Mouse (Mus musculus) erythroid progenitor cell, adult 5-6 weeks (primary cell): Measurements from ENCODE around the gene Ctnnd1. TPM values are rescaled to one million over a fixed set of nuclear protein-coding genes. Genes with fewer than 3 reads are reported as not detected.
"Not testable (repeated sequence)": the region's sequence is repeated elsewhere in the genome, so short reads cannot be mapped to it uniquely, and the experiment has no call there.

Experiments
- ATAC-seq: replicated peaks from 2 replicates; pipeline ENCODE4 v1.8.0; 2016; ENCODE audit warnings: moderate number of reproducible peaks, mild to moderate bottlenecking, moderate TSS enrichment, inconsistent platforms; ENCODE audit not compliant: poor library complexity, low FRiP score, severe bottlenecking
- total RNA-seq, 2 experiments: library from RNA; stranded (forward) in 1 of 2; stranded (reverse) in 1 of 2; fragments of 150-400 nt in 1 of 2; fragments of 186-747, 209-891 nt in 1 of 2; gene quantifications; 2 replicates each; pipeline versions ENCODE4 v1.2.3 to v1.2.4; 2015 to 2017; ENCODE audit warnings: low replicate concordance in 2 of 2

Ctnnd1 gene
- total RNA-seq (2015; ENCODE audit: low replicate concordance) (11.2 and 15.1 TPM in 2 replicates), total RNA-seq (2017; ENCODE audit: low replicate concordance) (7.0 and 18.7 TPM in 2 replicates)

DNA sequence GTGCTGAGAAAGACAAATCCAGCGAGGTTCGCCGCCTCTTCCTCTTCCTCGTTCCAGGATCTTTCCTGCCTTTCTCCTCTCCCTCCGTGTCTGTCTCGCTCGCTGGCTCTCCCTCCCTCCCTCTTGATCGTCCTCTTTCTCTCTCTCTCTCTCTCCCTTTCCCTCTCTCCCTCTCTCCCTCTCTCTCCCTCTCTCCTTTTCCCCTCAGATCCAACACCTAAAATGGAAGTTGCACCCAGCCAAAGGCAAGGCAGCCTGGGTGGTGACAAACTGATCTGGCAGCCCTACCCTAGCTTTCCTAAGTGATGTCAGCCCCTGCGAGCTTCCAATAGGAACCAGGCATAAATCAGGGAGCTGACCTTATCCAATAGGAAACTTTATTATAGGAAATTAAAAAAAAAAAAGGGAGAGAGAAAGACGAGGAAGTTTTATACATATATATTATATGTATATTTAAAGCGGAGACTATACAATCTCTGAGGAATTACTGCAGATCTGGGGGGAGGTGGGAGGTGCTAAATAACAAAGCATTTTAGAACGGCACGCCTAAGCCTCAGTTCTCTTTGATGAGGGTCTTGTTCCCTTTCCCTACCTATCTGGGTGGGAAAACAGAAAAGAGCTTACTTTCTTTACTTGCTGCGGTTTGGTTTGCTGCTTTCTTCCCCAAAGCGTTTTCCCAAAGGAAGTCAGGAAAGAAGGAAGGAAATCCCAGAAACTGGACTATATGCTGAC is at the start of gene Ctnnd1:
Gene Ctnnd1, minus strand, starts transcription at position 302 of the 732 bp plus-strand sequence.
- ATAC-seq = peak; percentile 90

DNA sequence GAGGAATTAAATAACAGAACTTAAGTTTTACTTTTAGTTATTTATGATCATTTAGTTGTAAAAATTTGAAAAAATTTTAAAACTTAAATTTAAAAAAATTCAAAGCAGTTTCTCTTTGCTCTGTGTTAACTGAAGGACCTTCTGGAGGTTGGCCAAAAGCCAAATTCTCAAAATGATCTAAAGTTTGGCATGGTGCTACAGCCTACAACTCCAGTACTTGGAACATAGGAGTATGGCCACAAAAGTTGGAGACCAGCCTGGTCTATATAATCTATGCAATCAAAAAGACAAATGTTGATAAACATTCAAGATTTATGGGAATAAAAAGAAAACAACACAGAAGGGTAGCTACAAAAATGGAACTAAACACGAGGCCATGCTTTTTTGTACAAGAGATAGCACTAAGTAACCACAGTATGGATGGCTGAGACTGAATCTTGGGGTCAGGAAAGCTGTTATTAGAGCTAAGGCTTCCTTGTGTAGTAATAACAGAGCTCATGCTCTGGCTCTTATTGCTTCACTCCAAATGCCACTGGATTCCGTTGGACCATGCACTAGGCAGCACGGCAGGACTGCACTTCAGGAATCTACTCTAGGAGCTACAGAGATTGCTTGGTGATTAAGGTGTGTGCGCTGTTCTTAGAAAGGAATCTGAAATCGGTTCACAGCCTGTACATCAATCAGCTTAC is 44.6 kb upstream of the Ctnnd1 start:
- ATAC-seq = no peak

DNA sequence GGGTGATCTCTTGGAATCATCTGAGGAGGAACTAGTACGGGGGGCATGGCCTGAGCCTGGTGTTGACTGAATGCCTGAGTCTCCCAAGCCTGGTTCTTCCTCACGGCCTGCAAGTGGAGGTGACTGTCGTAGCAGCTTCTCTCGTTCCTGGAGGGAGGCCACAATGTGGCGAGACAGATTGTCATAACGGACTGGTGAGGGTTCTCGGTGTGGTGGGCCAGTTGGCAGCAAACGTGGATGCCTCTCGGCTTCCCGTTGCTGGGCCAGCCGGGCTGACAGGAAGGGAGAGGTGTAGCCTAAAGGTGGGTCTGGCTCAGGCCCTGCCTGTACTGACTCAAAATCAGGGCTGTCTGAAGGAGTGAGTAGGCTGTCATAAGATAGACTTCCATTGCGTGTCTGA is 39.5 kb upstream of the Ctnnd1 start:
- ATAC-seq = no peak

DNA sequence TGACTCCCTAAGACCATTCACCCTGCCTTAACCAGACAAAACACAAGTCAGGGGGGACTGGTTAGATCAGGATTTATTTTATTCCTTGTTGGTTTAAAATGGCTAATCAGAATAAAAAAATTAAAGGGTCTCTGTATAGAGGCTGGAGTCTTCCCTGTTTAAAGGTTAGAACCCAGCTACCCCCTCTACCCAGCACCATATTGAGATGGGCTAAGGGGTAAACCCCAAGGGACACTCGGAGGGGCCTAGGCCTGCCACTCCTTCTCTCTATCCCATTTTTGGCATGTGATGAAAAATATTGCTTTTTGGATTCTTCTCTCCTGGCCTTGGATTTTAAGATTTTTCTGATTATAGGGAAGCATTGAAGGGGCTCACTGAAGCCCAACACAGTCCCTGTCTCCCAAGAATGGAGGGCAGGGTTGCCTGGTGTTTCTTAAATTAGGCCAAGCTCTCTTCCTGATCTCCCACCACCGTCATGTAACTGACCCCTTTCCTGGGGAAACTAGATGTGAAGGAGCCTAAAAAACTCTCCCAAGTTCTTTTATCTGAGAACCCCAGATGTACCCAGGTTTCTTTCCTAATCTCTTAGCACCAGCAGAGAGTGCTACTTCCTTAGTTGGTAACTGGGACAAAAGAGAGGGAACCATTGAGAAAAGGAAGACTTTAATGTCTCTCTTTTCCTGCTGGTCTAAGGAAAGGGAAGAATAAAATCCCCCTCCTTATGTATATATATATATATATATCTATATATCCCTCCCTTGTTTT is 37.7 kb upstream of the Ctnnd1 start:
- ATAC-seq = no peak

DNA sequence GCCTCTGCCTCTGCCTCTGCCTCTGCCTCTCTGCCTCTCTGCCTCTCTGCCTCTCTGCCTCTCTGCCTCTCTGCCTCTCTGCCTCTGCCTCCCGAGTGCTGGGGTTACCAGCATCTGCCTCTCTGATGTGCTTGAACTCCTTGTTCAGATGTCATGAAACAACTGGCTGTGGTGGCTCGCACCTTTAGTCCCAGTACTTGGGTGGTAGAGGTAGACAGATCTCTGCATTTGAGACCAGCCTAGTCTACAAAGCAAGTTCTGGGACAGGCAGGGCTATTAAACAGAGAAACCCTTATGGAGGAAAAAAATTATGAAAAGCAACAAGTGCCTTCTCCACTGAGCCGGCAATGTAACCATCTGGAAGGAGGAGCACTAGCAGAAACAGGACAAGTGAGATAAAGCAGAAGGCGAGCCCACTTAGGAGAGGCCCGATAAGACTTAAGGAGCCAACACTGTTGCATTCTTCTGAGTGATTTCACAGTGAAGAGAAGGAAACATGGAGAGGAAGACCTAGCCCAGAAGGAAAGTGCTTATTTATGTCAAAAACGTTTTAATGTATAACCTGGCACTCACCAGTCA is 32.1 kb upstream of the Ctnnd1 start:
- ATAC-seq = peak; percentile 79

DNA sequence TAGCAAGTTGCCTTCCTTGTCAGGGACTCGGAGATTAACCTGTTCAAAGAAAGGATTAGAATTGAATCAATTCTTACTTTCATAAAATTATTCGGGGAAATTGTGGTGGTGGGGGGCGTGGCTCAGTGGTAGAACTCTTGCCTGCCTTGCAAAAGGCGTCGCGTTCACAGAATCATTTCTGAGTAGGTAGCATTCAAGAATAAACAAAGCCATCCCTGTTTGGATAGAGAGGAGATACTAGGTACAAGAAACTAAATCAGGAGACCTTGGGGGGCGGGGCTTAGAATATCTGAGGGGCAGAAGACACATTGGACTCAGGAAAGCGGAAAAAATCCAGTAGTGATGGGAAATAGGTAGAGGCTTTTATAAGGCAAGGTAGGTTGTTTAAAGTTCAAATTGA is 28.5 kb upstream of the Ctnnd1 start, which contains the start of gene Tmx2:
Gene Tmx2, minus strand, starts transcription at position 125 of the 400 bp plus-strand sequence.
- no peak for ATAC-seq

DNA sequence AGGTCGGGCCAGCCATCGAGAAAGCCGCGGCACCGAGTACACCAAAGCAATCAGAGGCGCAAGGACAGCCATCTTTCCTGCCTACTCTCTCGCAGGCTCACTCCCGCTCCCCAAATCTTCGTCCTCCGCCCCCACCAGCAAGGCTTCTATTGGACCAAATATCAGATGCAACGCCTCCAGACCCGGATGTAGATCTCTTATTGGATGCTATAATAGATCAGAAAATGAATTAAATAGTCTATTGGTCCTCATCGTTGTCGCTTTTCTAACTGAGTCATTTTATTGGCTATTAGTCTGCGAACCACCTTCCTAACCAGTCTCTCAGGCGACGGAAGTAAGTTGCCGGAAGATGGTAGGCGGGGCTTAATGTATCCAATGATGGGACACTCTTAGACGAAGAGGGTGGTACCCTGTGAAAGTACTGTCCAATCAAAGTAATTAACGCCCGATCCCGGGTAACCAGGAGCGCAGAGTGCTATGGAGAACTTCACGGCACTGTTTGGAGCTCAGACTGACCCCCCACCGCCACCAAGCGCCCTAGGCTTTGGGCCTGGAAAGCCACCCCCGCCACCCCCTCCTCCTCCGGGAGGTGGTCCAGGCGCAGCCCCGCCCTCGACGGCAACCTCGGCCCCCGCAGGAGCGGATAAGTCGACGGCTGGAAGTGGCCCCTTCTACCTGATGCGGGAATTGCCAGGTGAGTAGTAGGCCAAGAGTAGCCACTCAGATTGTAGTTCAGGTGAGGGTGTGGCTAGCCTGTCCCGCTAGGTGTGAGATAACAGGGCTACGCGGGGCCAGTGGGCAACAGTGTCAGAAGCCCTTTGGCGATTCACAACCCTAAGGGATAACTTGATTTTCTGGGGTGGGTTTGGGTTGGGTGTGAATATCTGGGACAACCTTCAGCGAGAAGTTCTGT is 27.7 kb upstream of the Ctnnd1 start, which contains the start of the genes Gm28635 and Med19:
Gene Gm28635, minus strand, starts transcription at position 74 of the 913 bp plus-strand sequence.
Gene Med19, plus strand, starts transcription at position 435 of the 913 bp plus-strand sequence.
- ATAC-seq = peak; percentile 89

DNA sequence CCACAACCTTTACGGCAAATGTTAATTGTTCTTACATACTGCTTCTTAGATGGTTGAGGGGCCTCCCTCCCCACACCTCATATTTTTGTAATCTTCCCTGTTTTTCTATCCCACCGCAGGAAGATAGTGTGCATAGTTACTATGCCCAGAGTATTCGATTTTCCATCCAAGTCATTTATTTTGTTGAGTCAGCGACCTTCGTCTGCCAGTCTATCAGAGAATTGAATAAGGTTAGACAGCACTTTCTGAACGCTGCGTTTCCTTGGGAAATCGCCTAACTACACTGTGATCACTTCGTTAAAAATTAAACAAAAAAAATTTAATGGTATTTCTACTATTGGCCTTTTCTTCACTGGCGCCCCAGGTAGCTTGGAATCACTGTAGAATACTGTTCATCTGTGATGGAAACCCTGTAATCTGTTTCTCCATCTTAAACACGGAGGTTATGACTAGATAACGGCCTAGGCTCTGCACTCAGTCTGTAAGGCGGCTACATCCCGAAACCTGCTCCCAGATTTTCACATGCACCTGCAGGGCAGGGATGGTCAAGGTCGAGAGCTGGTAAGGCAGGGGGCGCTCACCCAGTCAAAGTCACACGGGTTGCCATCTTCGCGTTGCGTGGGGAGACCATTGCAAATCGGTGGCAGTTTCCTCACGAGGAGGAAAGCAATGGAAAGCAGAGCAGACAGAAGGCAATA is 26.9 kb upstream of the Ctnnd1 start:
- peak; percentile 61 for ATAC-seq

DNA sequence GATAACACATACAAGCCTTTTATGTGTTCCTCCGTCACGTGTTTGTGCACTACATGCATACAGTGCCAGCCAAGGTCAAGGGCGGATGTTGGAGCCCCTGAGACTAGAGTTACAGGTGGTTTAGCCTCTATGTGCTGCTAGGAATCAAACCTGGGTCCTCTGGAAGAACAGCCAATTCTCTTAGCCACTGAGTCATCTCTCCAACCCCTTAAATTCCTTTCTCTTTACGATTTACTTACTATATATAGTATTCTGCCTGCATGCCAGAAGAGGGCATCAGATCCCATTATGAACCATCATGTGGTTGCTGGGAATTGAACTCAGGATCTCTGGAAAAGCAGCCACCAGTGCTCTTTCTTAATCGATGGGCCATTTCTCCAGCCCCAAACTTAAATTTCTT is 21.0 kb upstream of the Ctnnd1 start:
- not testable (repeated sequence) for ATAC-seq

DNA sequence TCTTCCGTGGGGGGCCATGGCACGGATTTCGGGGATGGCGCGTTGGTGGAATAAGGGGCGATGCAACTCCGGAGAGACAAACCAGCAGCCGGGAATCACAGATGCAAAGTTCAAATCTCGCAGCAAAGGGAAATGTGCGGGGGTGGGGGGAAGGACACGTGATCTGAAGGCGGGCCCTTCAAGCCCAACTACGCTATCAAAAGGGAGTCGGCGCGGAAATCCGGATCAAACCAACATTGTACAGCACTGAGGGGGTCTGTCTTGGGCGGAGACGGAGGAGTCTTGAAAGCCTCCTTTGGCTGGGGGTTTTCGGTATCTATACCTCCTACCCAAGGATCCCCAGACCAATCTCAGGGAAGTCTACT is 20.0 kb upstream of the Ctnnd1 start, which contains the start of gene Selenoh:
Gene Selenoh, minus strand, starts transcription at position 202 of the 365 bp plus-strand sequence.
- ATAC-seq = peak; percentile 93

DNA sequence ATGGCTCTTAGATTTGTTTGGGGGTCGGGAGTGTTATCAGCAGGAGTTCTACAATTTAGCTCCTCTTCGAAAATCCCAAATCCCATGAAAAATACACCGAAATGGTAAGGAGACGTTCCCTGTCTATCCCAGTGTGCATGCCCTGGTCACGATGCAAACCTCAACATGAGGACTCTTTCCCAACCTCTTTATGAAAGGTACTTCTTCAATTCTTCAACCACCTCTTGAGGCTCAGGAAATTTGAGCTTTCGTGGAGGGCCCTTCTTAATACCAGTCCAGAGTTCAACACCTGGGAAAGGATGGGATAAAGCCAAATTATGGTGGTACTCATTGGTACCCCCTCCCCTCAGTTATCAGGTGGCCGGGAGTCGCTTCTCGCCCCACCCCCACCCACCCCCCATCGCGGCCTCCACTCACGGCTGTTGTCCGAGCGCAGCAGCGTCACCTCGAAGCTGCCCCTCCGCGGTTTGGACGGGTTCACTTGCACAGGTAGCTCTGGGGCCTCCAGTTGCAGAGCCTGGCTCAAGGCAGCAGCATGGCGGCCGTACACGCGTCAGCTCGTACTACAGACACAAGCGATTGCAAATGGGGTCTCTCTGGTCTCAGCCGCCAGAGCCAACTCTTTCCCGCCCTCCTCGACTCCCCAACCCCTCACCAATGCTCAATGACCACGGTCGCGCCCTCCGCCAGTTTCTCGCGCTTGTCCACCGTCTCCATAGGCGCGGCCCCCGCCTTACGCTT is 19.4 kb upstream of the Ctnnd1 start:
- ATAC-seq = peak; percentile 62

DNA sequence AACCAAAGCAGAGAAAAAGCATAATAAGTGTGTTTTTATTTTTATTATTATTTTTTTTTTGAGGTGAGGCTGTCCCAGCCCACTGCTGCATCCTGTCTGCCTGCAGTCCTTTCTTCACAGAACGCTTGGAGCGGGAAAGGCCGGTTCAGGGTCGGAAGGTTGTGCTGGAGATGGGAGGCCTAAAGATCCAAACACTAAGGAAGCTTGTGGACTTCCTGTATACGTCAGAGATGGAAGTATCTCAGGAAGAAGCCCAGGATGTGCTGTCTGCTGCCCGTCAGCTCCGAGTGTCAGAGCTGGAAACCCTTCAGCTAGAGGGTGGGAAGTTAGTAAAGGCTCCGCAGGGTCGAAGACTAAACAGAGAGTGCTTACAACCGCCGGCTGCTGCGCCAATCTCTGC is 15.5 kb upstream of the Ctnnd1 start:
- no peak for ATAC-seq

DNA sequence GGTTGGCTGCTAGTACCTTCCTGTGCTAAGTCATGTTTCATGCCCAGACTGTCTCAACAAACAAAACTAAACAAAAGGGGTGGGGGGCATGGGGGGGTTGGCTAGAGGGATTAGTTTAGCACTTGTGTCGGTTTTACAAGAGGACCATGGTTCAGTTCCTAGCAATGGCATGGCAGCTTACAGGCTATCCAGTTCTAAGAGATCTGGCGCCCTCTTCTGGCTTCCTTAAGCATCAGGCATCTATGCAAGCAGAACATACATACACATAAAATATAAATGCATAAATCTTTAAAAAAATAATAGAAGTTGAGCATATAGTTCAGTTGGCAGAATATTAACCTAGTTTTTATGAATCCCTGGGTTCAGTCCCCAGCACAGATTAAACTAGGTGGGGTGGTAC is 12.3 kb upstream of the Ctnnd1 start:
- peak; percentile 74; the same call in 1 of the 2 replicates for ATAC-seq

DNA sequence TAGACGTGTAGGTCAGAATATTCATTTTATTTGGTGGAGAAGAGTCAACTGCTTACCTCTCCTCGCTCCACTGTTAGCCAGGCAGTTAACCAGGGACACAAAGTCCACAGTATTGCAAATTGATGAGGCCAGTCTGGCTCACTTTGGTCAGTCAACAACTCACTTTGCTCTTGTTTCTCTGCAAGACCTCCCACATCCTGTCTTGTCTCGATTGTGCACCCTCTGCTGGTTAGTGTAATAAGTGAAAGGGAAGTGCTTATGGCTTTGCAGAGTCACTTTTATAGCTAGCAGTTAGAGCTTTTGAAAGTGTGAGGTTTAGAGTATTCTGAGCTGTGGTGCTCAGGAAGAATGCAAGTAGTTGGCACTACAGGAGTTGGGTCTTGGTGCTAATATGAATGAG is 9.7 kb upstream of the Ctnnd1 start:
- ATAC-seq = peak; percentile 62

DNA sequence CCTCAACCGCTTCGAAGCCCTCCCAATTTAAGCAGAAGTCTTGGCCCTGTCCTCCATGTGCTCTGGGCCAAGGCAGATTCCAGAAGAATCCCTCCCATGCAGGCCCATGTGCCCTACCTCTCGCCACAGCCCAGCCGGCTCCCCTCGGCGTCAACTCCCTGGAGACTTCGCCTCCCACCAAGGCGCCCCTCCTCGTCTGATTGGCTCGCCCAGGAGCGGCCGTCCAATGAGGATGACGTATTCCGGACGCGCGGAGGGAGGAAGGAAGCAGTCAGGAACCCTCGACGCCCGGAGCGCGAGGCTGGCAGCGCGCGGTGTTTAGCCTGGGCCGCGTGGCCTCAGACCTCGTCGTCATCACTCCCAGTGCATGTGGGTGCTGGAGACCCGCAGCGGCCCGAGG is 8.2 kb upstream of the Ctnnd1 start, which contains the start of gene Btbd18:
Gene Btbd18, plus strand, starts transcription at position 274 of the 400 bp plus-strand sequence.
- ATAC-seq = no peak

DNA sequence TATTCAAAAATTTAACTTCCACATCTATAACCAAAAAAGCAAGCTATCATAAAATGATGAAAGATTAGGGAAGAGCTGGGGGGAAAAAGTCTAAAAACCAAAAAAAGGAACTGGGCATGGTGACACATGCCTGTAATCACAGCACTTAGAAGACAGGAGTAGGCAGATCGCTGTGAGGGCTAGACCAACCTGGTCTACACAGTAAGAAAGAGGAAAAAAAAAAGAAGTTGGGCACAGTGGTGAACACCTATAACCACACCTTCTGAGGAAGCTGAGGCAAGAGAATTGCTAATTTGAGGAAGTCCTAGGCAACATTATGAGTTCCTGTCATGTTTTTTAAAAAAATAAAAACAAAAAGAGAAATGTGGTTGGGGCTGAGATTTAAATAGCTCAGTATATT is 5.3 kb upstream of the Ctnnd1 start:
- ATAC-seq = no peak

DNA sequence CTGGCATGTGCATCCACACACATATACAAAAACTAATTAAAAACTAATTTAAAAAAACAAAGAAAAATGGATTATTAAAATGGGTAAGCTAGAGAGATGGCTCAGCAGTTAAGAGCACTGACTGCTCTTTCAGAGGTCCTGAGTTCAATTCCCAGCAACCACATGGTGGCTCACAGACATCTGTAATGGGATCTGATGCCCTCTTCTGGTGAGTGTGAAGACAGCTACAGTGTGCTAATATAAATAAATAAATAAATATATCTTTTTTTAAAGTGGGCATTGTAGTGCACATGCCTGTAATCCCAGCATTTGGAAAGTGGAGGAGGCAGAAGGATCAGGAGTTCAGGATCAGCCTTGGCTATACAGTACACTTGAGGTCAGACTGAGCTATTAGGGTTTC is 2.8 kb upstream of the Ctnnd1 start:
- ATAC-seq = no peak
